Mouse (Mus musculus): Measurements from ENCODE around the gene Tnrc18.

The Tnrc18 gene

GRCm38 (mm10) chr5:142715059-142715458 is 102.4 kb downstream of the Tnrc18 start:
- Histone ChIP-seq H3K27me3 (ENCODE audit: insufficient read depth, low read length) (no peaks in the 10 kb centered on the region), H3K36me3 (ENCODE audit: insufficient read depth, low read length) (peaks cover 40% of the 10 kb centered on the region), H3K9me3 (ENCODE audit: low read length) (peaks cover 13% of the 10 kb centered on the region), H3K4me1 (replicated peaks; ENCODE audit: low read depth, low read length) (peaks cover 48% of the 10 kb centered on the region), H3K4me3 (replicated peaks; ENCODE audit: low read length) (no peak overlapping the region)
- TF ChIP-seq NANOG (IDR thresholded peaks at IDR 0.05; ENCODE audit: borderline replicate concordance, low read length) (no peak), CTCF (conservative IDR thresholded peaks at IDR 0.05; ENCODE audit: low read length) (no peak), POU5F1 (IDR thresholded peaks at IDR 0.05; ENCODE audit: borderline replicate concordance, low read length) (no peak)

- H3K9me3 ChIP-seq (ENCODE audit: low read length): peaks cover 13% of the 10 kb centered on the region
- H3K36me3 ChIP-seq (ENCODE audit: insufficient read depth, low read length): peaks cover 36% of the 10 kb centered on the region
- no peak overlapping the region for H3K4me3 ChIP-seq (replicated peaks; ENCODE audit: low read length)
- no peak for TF ChIP-seq NANOG (IDR thresholded peaks at IDR 0.05; ENCODE audit: borderline replicate concordance, low read length)
- TF ChIP-seq POU5F1 (IDR thresholded peaks at IDR 0.05; ENCODE audit: borderline replicate concordance, low read length): no peak
- TF ChIP-seq CTCF (conservative IDR thresholded peaks at IDR 0.05; ENCODE audit: low read length): no peak
- H3K27me3 ChIP-seq (ENCODE audit: insufficient read depth, low read length): no peaks in the 10 kb centered on the region
- peaks cover 39% of the 10 kb centered on the region for H3K4me1 ChIP-seq (replicated peaks; ENCODE audit: low read depth, low read length)
Measured at GRCm38 (mm10) chr5:142713966-142714365, 103.5 kb downstream of the Tnrc18 start.

DNA sequence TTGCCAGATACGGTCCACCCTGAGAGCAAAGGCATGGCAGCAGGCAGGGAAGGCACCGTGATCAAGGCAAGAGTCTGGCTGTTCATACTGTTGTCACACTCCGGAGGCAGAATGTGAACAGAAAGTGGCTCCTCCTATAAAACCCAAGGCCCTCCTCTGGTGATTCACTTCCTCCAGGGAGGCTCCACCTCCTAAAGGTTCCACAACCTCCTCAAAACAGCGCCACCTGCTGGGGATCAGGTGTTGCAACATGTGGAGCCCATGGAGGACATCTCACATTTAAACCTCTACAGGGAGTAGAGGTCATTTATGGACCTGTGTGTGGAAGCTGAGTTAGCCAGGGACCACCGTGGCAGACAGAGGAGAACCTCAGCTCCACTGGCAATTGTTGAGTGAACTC is 105.1 kb downstream of the Tnrc18 start:
- Histone ChIP-seq H3K27me3 (ENCODE audit: insufficient read depth, low read length) (no peaks in the 10 kb centered on the region), H3K36me3 (ENCODE audit: insufficient read depth, low read length) (peaks cover 32% of the 10 kb centered on the region), H3K4me3 (replicated peaks; ENCODE audit: low read length) (no peak overlapping the region), H3K4me1 (replicated peaks; ENCODE audit: low read depth, low read length) (peaks cover 25% of the 10 kb centered on the region), H3K9me3 (ENCODE audit: low read length) (peaks cover 13% of the 10 kb centered on the region)
- TF ChIP-seq NANOG (IDR thresholded peaks at IDR 0.05; ENCODE audit: borderline replicate concordance, low read length) (no peak), CTCF (conservative IDR thresholded peaks at IDR 0.05; ENCODE audit: low read length) (peak; percentile 20; the same call in 1 of the 2 replicates)

DNA sequence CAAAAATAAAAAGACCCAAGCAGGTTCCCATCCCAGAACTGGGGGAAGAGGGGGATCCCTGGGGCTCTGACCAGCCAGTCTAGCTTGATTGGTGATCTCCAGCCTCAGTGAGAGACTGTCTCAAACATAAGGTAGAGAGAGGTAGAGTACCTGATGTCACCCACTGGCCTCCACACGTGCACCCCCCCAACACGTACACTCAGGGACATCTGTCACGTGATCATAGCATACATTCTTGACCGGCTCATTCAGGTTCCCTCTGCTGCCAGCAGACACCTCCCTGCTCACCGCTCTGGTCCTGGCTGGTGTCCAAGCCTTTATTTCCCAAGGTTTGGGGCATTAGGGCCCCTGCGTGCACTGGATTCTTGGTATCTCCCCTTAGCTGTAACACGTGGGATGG is 108.0 kb downstream of the Tnrc18 start:
- TF ChIP-seq CTCF (conservative IDR thresholded peaks at IDR 0.05; ENCODE audit: low read length) (no peak), NANOG (IDR thresholded peaks at IDR 0.05; ENCODE audit: borderline replicate concordance, low read length) (no peak), POU5F1 (IDR thresholded peaks at IDR 0.05; ENCODE audit: borderline replicate concordance, low read length) (no peak)
- H3K36me3 ChIP-seq (ENCODE audit: insufficient read depth, low read length): peaks cover 29% of the 10 kb centered on the region
- H3K4me3 ChIP-seq (replicated peaks; ENCODE audit: low read length): no peak overlapping the region
- H3K4me1 ChIP-seq (replicated peaks; ENCODE audit: low read depth, low read length): 0 out of 2 replicates have a peak, but pooled peaks cover 4% of the 10 kb centered on the region
- peaks cover 13% of the 10 kb centered on the region for H3K9me3 ChIP-seq (ENCODE audit: low read length)
- no peaks in the 10 kb centered on the region for H3K27me3 ChIP-seq (ENCODE audit: insufficient read depth, low read length)

DNA sequence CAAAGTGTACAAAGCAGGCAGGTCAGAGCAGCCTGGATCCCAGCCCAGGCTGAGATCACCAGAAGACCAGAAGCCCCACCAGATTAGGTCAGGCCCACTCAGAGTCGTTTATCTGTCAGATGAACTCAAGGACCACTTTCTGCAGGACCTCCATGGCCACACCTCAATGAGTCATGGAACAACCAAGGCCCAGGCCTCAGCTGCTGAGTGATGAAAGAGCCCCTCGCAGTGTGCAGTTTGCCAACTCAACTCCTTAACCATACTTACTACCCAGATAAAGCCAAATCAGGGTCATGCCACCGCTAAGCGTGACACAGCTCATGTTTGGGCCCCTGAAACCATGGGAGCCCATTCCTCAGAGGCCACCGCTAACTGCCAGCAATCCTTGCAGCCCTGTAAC is 109.8 kb downstream of the Tnrc18 start:
- Histone ChIP-seq H3K27me3 (ENCODE audit: insufficient read depth, low read length) (peaks cover 16% of the 10 kb centered on the region), H3K4me3 (replicated peaks; ENCODE audit: low read length) (no peak overlapping the region), H3K4me1 (replicated peaks; ENCODE audit: low read depth, low read length) (peaks cover 5% of the 10 kb centered on the region), H3K9me3 (ENCODE audit: low read length) (peaks cover 11% of the 10 kb centered on the region), H3K36me3 (ENCODE audit: insufficient read depth, low read length) (peaks cover 19% of the 10 kb centered on the region)
- TF ChIP-seq POU5F1 (IDR thresholded peaks at IDR 0.05; ENCODE audit: borderline replicate concordance, low read length) (no peak), CTCF (conservative IDR thresholded peaks at IDR 0.05; ENCODE audit: low read length) (no peak), NANOG (IDR thresholded peaks at IDR 0.05; ENCODE audit: borderline replicate concordance, low read length) (no peak)

DNA sequence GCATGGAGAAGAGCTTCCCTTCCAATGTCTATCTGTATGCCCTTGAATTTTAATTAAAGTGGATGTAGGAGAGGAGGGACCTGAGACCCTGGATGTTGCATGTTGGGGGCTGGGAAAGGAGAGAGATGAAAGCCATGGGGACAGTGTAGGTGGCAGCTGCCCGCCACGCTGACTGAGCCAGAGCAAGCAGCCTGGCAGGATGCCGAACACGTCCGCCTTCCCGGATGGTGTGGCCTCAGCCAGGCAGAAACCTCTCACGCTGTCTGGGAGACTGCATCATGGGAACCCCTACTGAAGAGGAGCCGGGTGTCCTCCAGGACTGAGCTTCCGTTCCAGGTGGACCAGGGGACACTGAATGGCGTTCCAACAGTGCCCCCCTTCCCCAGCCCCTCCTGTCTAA is 113.9 kb downstream of the Tnrc18 start:
- Histone ChIP-seq H3K9me3 (ENCODE audit: low read length) (no peaks in the 10 kb centered on the region), H3K27me3 (ENCODE audit: insufficient read depth, low read length) (peaks cover 41% of the 10 kb centered on the region), H3K36me3 (ENCODE audit: insufficient read depth, low read length) (peaks cover 8% of the 10 kb centered on the region), H3K4me1 (replicated peaks; ENCODE audit: low read depth, low read length) (peaks cover 23% of the 10 kb centered on the region), H3K4me3 (replicated peaks; ENCODE audit: low read length) (no peak overlapping the region)
- no peak for TF ChIP-seq POU5F1 (IDR thresholded peaks at IDR 0.05; ENCODE audit: borderline replicate concordance, low read length)
- no peak for TF ChIP-seq NANOG (IDR thresholded peaks at IDR 0.05; ENCODE audit: borderline replicate concordance, low read length)
- TF ChIP-seq CTCF (conservative IDR thresholded peaks at IDR 0.05; ENCODE audit: low read length): no peak

GRCm38 (mm10) chr5:142702511-142703138 is 114.8 kb downstream of the Tnrc18 start:
- peak overlapping the region; percentile 93 for H3K4me3 ChIP-seq (replicated peaks; ENCODE audit: low read length)
- H3K4me1 ChIP-seq (replicated peaks; ENCODE audit: low read depth, low read length): peaks cover 23% of the 10 kb centered on the region
- H3K27me3 ChIP-seq (ENCODE audit: insufficient read depth, low read length): peaks cover 45% of the 10 kb centered on the region
- H3K9me3 ChIP-seq (ENCODE audit: low read length): no peaks in the 10 kb centered on the region
- peaks cover 5% of the 10 kb centered on the region; the same call in 1 of the 2 replicates for H3K36me3 ChIP-seq (ENCODE audit: insufficient read depth, low read length)
- TF ChIP-seq NANOG (IDR thresholded peaks at IDR 0.05; ENCODE audit: borderline replicate concordance, low read length) (no peak), POU5F1 (IDR thresholded peaks at IDR 0.05; ENCODE audit: borderline replicate concordance, low read length) (no peak), CTCF (conservative IDR thresholded peaks at IDR 0.05; ENCODE audit: low read length) (no peak)

- TF ChIP-seq POU5F1 (IDR thresholded peaks at IDR 0.05; ENCODE audit: borderline replicate concordance, low read length): no peak
- no peak for TF ChIP-seq NANOG (IDR thresholded peaks at IDR 0.05; ENCODE audit: borderline replicate concordance, low read length)
- Histone ChIP-seq H3K9me3 (ENCODE audit: low read length) (no peaks in the 10 kb centered on the region), H3K36me3 (ENCODE audit: insufficient read depth, low read length) (peaks cover 5% of the 10 kb centered on the region; the same call in 1 of the 2 replicates), H3K4me3 (replicated peaks; ENCODE audit: low read length) (peak overlapping the region; percentile 93), H3K27me3 (ENCODE audit: insufficient read depth, low read length) (peaks cover 45% of the 10 kb centered on the region), H3K4me1 (replicated peaks; ENCODE audit: low read depth, low read length) (peaks cover 24% of the 10 kb centered on the region)
Measured at GRCm38 (mm10) chr5:142701651-142702510, 115.6 kb downstream of the Tnrc18 start.

All from E14TG2a.4 (cell line).